Mouse (Mus musculus) hindlimb bud, embryonic 11.5 days (tissue): ENCODE measurements around the gene Zrsr1.

Source experiments
- DNase-seq: peaks from one replicate; pipeline ENCODE4 v3.0.0-alpha.2; 2012; ENCODE audit warnings: low read depth, low spot score; ENCODE audit errors: extremely low spot score

Zrsr1 gene

GRCm38 (mm10) chr11:22972746-22973526 is 1.1 kb downstream of the Zrsr1 start:
- peak; percentile 58 for DNase-seq

GRCm38 (mm10) chr11:22973599-22973998 is 1.8 kb downstream of the Zrsr1 start:
- no peak for DNase-seq

- no peak for DNase-seq
Measured at GRCm38 (mm10) chr11:22978215-22978614, 6.4 kb downstream of the Zrsr1 start.

GRCm38 (mm10) chr11:22978711-22979110 is 6.9 kb downstream of the Zrsr1 start:
- no peak for DNase-seq

GRCm38 (mm10) chr11:22979221-22979620 is 7.4 kb downstream of the Zrsr1 start:
- DNase-seq: no peak

- no peak for DNase-seq
Measured at GRCm38 (mm10) chr11:22981041-22981440, 9.2 kb downstream of the Zrsr1 start.

- DNase-seq: no peak
Measured at GRCm38 (mm10) chr11:22981543-22981950, 9.7 kb downstream of the Zrsr1 start.

GRCm38 (mm10) chr11:22981984-22982757 is 10.4 kb downstream of the Zrsr1 start, which contains the start of the genes Gm28048 and Commd1:
Gm28048 (minus strand) TSS chr11:22982090.
Commd1 (minus strand) TSS chr11:22982382.
- DNase-seq: peak; percentile 77

GRCm38 (mm10) chr11:22982846-22983245 is 11.0 kb downstream of the Zrsr1 start:
- DNase-seq: no peak

GRCm38 (mm10) chr11:22985510-22985909 is 13.7 kb downstream of the Zrsr1 start:
- no peak for DNase-seq

GRCm38 (mm10) chr11:22987357-22987756 is 15.6 kb downstream of the Zrsr1 start:
- no peak for DNase-seq

GRCm38 (mm10) chr11:22989786-22990185 is 18.0 kb downstream of the Zrsr1 start:
- DNase-seq: no peak

- no peak for DNase-seq
Measured at GRCm38 (mm10) chr11:22990393-22991126, 18.8 kb downstream of the Zrsr1 start, which contains the start of gene Cct4. Cct4 (plus strand) TSS chr11:22990519.

GRCm38 (mm10) chr11:22991218-22991835 is 19.5 kb downstream of the Zrsr1 start:
- DNase-seq: no peak

- no peak for DNase-seq
Measured at GRCm38 (mm10) chr11:22994271-22994670, 22.5 kb downstream of the Zrsr1 start.

- no peak for DNase-seq
Measured at GRCm38 (mm10) chr11:22995461-22995860, 23.7 kb downstream of the Zrsr1 start.

GRCm38 (mm10) chr11:22998308-22998707 is 26.5 kb downstream of the Zrsr1 start:
- DNase-seq: no peak

GRCm38 (mm10) chr11:23005276-23005675 is 33.5 kb downstream of the Zrsr1 start:
- no peak for DNase-seq

GRCm38 (mm10) chr11:23007166-23007480 is 35.3 kb downstream of the Zrsr1 start:
- no peak for DNase-seq

GRCm38 (mm10) chr11:23007481-23008180 is 35.8 kb downstream of the Zrsr1 start, which contains the start of gene Fam161a:
Fam161a (plus strand) TSS chr11:23007531.
- peak; percentile 86 for DNase-seq
